Mouse (Mus musculus) gastrocnemius, postnatal 14 days (tissue): ENCODE data around the gene Hoxc13. TPM values are rescaled to one million over a fixed set of nuclear protein-coding genes. Genes with fewer than 3 reads are reported as not detected.

ENCODE experiments used
- DNase-seq: peaks from one replicate; pipeline ENCODE4 v3.0.0; 2021; ENCODE audit warnings: mixed read lengths
- intact Hi-C: fragments of 180-260 bp; cut with DNase I; formaldehyde crosslinking; loops from one replicate; pipeline ENCODE4 v1.15.1; 2025; ENCODE audit warnings: low total_unique reads
- microRNA-seq, 2 experiments: library from miRNA; unstranded; fragments of <30 nt; microRNA quantifications; one replicate each; pipeline ENCODE4 v1.2.0; 2021
- total RNA-seq, 2 experiments: library from RNA; stranded (reverse); gene quantifications; 2 replicates each; pipeline ENCODE4 v1.2.3; 2021

Gene Hoxc13
- total RNA-seq, 2 experiments from 2014 or later: not detected

DNA sequence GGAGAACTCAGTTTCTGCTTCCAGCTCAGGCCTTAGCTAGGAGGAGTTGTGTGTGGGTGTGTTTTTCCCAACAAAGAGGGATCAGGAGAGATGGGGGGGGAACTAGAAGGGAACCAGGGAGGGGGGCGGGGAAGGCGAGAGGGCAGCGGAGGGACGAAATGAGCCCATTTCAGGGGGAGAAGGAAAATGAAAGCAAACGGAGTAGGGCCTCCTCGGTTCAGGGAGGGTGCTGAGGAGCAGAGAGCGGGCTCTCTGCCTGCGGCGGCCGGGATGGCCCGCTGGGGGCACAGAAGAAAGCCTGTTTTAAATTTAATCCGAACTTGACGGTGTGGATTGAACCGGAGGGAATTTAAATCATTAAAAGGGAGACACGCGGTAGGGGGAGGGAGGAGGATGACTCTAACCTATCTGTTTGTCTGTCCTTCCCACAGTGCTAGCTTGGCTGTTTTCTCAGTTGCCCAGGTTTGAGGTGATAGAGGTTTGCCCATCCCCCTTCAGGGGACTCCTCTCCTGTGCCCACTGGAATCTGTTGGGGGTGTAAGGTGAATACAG is 56.6 kb downstream of the Hoxc13 start:
- no peak for DNase-seq
- intact Hi-C loops: no loop called here

Small RNAs within 50 kb of the gene (microRNA-seq; reads per million reads assigned to microRNA genes)
- 1,179 to 1,348 reads per million in 2 experiments for gene Mir196a-2

Other genes with a start within 250 kb of the Hoxc13 start
- 10 to 100 TPM; 27.7 to 28.8 TPM for gene Atp5g2, start 248.8 kb upstream of the Hoxc13 start, total RNA-seq
- 10 to 100 TPM; 44.1 to 56.5 TPM for gene Calcoco1, start 198.9 kb upstream of the Hoxc13 start, total RNA-seq
- gene Hoxc12, start 15.7 kb downstream of the Hoxc13 start, total RNA-seq: under 1 TPM in 1 of 2 experiments, not detected in 1; 0.22 TPM
- gene Hoxc11, start 33.3 kb downstream of the Hoxc13 start, total RNA-seq: 1 to 10 TPM; 6.6 to 9.1 TPM
- gene Hoxc10, start 45.7 kb downstream of the Hoxc13 start, total RNA-seq: 10 to 100 TPM; 47.9 to 48.0 TPM
- 1 to 10 TPM; 1.4 to 1.8 TPM for gene Hoxc5, start 46.3 kb downstream of the Hoxc13 start, total RNA-seq
- 1 to 10 TPM; 5.7 to 5.8 TPM for gene Hoxc9, start 55.3 kb downstream of the Hoxc13 start, total RNA-seq
- gene Hoxc8, start 69.5 kb downstream of the Hoxc13 start, total RNA-seq: 1 to 10 TPM; 1.1 to 1.2 TPM
- 1 to 10 TPM; 5.2 to 5.9 TPM for gene Hoxc6, start 77.2 kb downstream of the Hoxc13 start, total RNA-seq
- 1 to 10 TPM; 3.8 to 5.0 TPM for gene Hoxc4, start 97.8 kb downstream of the Hoxc13 start, total RNA-seq
- 10 to 100 TPM; 10.6 to 11.6 TPM for gene Smug1, start 246.0 kb downstream of the Hoxc13 start, total RNA-seq